Mouse (Mus musculus) liver, embryonic 13.5 days (tissue): Measurements from ENCODE around the gene Carhsp1. TPM values are rescaled to one million over a fixed set of nuclear protein-coding genes. Genes with fewer than 3 reads are reported as not detected.

Experiments
- ATAC-seq: fragments of 200-750 bp; cut with Nextera tagmentation; 2 replicates; pipeline ENCODE4 v1.8.0; 2017; ENCODE audit warnings: low read depth, mild to moderate bottlenecking, moderate number of reproducible peaks, moderate library complexity
- DNase-seq: peaks from one replicate; pipeline ENCODE4 v3.0.0; 2022
- H3K27ac ChIP-seq: fragments of 300-500 bp; sonication (generic); 2 replicates; pipeline ENCODE4 v1.5.1; 2015; ENCODE audit warnings: moderate library complexity, mild to moderate bottlenecking, inconsistent platforms
- H3K27me3 ChIP-seq: fragments of 300-500 bp; sonication (generic); 2 replicates; pipeline ENCODE4 v1.6.1; 2015; ENCODE audit warnings: mild to moderate bottlenecking, inconsistent platforms
- H3K36me3 ChIP-seq: fragments of 300-500 bp; sonication (generic); 2 replicates; pipeline ENCODE4 v1.6.1; 2015; ENCODE audit warnings: mild to moderate bottlenecking, inconsistent platforms
- H3K4me1 ChIP-seq: fragments of 300-500 bp; sonication (generic); replicated peaks from 2 replicates; pipeline ENCODE4 v1.6.1; 2015; ENCODE audit warnings: inconsistent platforms
- H3K4me2 ChIP-seq: fragments of 300-500 bp; sonication (generic); 2 replicates; pipeline ENCODE4 v1.6.1; 2015; ENCODE audit warnings: inconsistent platforms, mild to moderate bottlenecking, moderate library complexity
- H3K4me3 ChIP-seq: fragments of 300-500 bp; sonication (generic); replicated peaks from 2 replicates; pipeline ENCODE4 v1.5.1; 2015; ENCODE audit warnings: mild to moderate bottlenecking, inconsistent platforms
- H3K9ac ChIP-seq: fragments of 300-500 bp; sonication (generic); 2 replicates; pipeline ENCODE4 v1.6.1; 2015; ENCODE audit warnings: mild to moderate bottlenecking, inconsistent platforms
- H3K9me3 ChIP-seq: fragments of 300-500 bp; sonication (generic); replicated peaks from 2 replicates; pipeline ENCODE4 v1.6.1; 2016; ENCODE audit warnings: inconsistent platforms
- WGBS: fragments of 180-500 bp; shearing (Covaris S2); methylation state at CpG from one replicate; pipeline ENCODE4 v1.1.7; 2015; ENCODE audit not compliant: insufficient replicate concordance; 5-methylcytosine and 5-hydroxymethylcytosine counted together
- polyA plus RNA-seq: library from polyadenylated mRNA; unstranded; fragments of >200 nt; fragmentation: Nextera tagmentation; extraction: Ambion mirVana; gene quantifications from 2 replicates; pipeline ENCODE4 v1.2.1, GENCODE M21; 2015

Gene Carhsp1
- polyA plus RNA-seq, 1 experiment from 2014 or later, result 62.4 TPM

- Histone ChIP-seq H3K9ac (peak overlapping the region; percentile 81), H3K27me3 (no peaks in the 10 kb centered on the region), H3K27ac (peak overlapping the region; percentile 99), H3K36me3 (peaks cover 87% of the 10 kb centered on the region), H3K4me1 (peaks cover 78% of the 10 kb centered on the region), H3K4me3 (0 out of 2 replicates have a peak overlapping the region, but pooled peaks have one; percentile 32), H3K4me2 (peak overlapping the region; percentile 74), H3K9me3 (no peaks in the 10 kb centered on the region)
- no peak for DNase-seq
- no peak for ATAC-seq
Measured at GRCm38 (mm10) chr16:8687559-8688112, 15.7 kb upstream of the Carhsp1 start.

- DNase-seq, result peak; percentile 91
- Histone ChIP-seq H3K27ac (peak overlapping the region; percentile 99), H3K36me3 (peaks cover 81% of the 10 kb centered on the region), H3K9ac (peak overlapping the region; percentile 81), H3K4me3 (peak overlapping the region; percentile 50), H3K4me1 (peaks cover 76% of the 10 kb centered on the region), H3K4me2 (peak overlapping the region; percentile 74), H3K27me3 (no peaks in the 10 kb centered on the region), H3K9me3 (no peaks in the 10 kb centered on the region)
- WGBS, result 23% methylated on average over 11 of the region's 11 CpGs
- peak; percentile 98 for ATAC-seq
Measured at GRCm38 (mm10) chr16:8686871-8687535, 15.0 kb upstream of the Carhsp1 start.

- DNase-seq (peak; percentile 81), ATAC-seq (peak; percentile 38)
- Histone ChIP-seq H3K9me3 (no peaks in the 10 kb centered on the region), H3K27me3 (no peaks in the 10 kb centered on the region), H3K4me1 (peaks cover 70% of the 10 kb centered on the region), H3K4me2 (peak overlapping the region; percentile 74), H3K9ac (peak overlapping the region; percentile 81), H3K27ac (peak overlapping the region; percentile 99), H3K4me3 (peak overlapping the region; percentile 50), H3K36me3 (peaks cover 74% of the 10 kb centered on the region)
- 22% methylated on average over 7 of the region's 7 CpGs for WGBS
Measured at GRCm38 (mm10) chr16:8686121-8686870, 14.3 kb upstream of the Carhsp1 start.

- Histone ChIP-seq H3K9ac (peak overlapping the region; percentile 81), H3K4me3 (no peak overlapping the region), H3K36me3 (peaks cover 62% of the 10 kb centered on the region), H3K4me2 (no peak overlapping the region), H3K9me3 (no peaks in the 10 kb centered on the region), H3K27ac (peak overlapping the region; percentile 99), H3K27me3 (no peaks in the 10 kb centered on the region), H3K4me1 (peaks cover 71% of the 10 kb centered on the region)
- 73% methylated on average over 4 of the region's 4 CpGs for WGBS
- ATAC-seq, result no peak
- no peak for DNase-seq
Measured at GRCm38 (mm10) chr16:8685087-8685486, 13.1 kb upstream of the Carhsp1 start.

GRCm38 (mm10) chr16:8680470-8680869 is 8.5 kb upstream of the Carhsp1 start, which contains the start of gene Gm5767:
Gene Gm5767, plus strand, starts transcription at chr16:8680770.
- peaks cover 71% of the 10 kb centered on the region for H3K4me1 ChIP-seq
- ATAC-seq (no peak), DNase-seq (no peak)
- no peaks in the 10 kb centered on the region for H3K27me3 ChIP-seq
- H3K9ac ChIP-seq, result peak within 1 kb of the TSS; percentile 14; the same call in 1 of the 2 replicates
- no peak within 1 kb of the TSS for H3K4me2 ChIP-seq
- H3K27ac ChIP-seq, result peak within 1 kb of the TSS; percentile 97
- H3K9me3 ChIP-seq, result no peaks in the 10 kb centered on the region
- WGBS, result 76% methylated on average over 5 of the region's 5 CpGs
- peaks cover 26% of the 10 kb centered on the region for H3K36me3 ChIP-seq
- H3K4me3 ChIP-seq, result no peak within 1 kb of the TSS

- Histone ChIP-seq H3K27me3 (no peaks in the 10 kb centered on the region), H3K9me3 (no peaks in the 10 kb centered on the region), H3K27ac (peak overlapping the region; percentile 97), H3K4me2 (no peak overlapping the region), H3K4me3 (no peak overlapping the region), H3K9ac (no peak overlapping the region), H3K36me3 (peaks cover 19% of the 10 kb centered on the region), H3K4me1 (peaks cover 71% of the 10 kb centered on the region)
- ATAC-seq, result no peak
- 55% methylated on average over 3 of the region's 3 CpGs for WGBS
- no peak for DNase-seq
Measured at GRCm38 (mm10) chr16:8679780-8680179, 7.8 kb upstream of the Carhsp1 start.

GRCm38 (mm10) chr16:8678676-8679075 is 6.7 kb upstream of the Carhsp1 start:
- ATAC-seq (peak; percentile 49), DNase-seq (peak; percentile 46)
- Histone ChIP-seq H3K4me2 (peak overlapping the region; percentile 39), H3K4me3 (no peak overlapping the region), H3K27me3 (no peaks in the 10 kb centered on the region), H3K27ac (peak overlapping the region; percentile 97), H3K36me3 (peaks cover 8% of the 10 kb centered on the region), H3K9me3 (no peaks in the 10 kb centered on the region), H3K9ac (peak overlapping the region; percentile 58), H3K4me1 (peaks cover 74% of the 10 kb centered on the region)
- WGBS, result 40% methylated on average over 4 of the region's 4 CpGs

GRCm38 (mm10) chr16:8678035-8678434 is 6.1 kb upstream of the Carhsp1 start:
- Histone ChIP-seq H3K27me3 (no peaks in the 10 kb centered on the region), H3K9me3 (no peaks in the 10 kb centered on the region), H3K9ac (peak overlapping the region; percentile 58), H3K4me1 (peaks cover 81% of the 10 kb centered on the region), H3K36me3 (peaks cover 2% of the 10 kb centered on the region; the same call in 1 of the 2 replicates), H3K4me3 (no peak overlapping the region), H3K27ac (peak overlapping the region; percentile 97), H3K4me2 (peak overlapping the region; percentile 39)
- WGBS, result 62% methylated on average over 5 of the region's 5 CpGs
- DNase-seq, result peak; percentile 35
- no peak; the same call in 1 of the 2 replicates for ATAC-seq

GRCm38 (mm10) chr16:8676800-8677199 is 4.8 kb upstream of the Carhsp1 start:
- Histone ChIP-seq H3K9ac (peak overlapping the region; percentile 73), H3K4me3 (peak overlapping the region; percentile 36), H3K27ac (peak overlapping the region; percentile 97), H3K27me3 (no peaks in the 10 kb centered on the region), H3K4me1 (peaks cover 88% of the 10 kb centered on the region), H3K9me3 (no peaks in the 10 kb centered on the region), H3K4me2 (peak overlapping the region; percentile 70), H3K36me3 (no peaks in the 10 kb centered on the region)
- no peak for ATAC-seq
- DNase-seq, result peak; percentile 55
- WGBS, result 49% methylated on average over 4 of the region's 4 CpGs

GRCm38 (mm10) chr16:8676228-8676627 is 4.3 kb upstream of the Carhsp1 start:
- Histone ChIP-seq H3K27me3 (no peaks in the 10 kb centered on the region), H3K4me2 (peak overlapping the region; percentile 70), H3K9me3 (no peaks in the 10 kb centered on the region), H3K9ac (peak overlapping the region; percentile 73), H3K36me3 (no peaks in the 10 kb centered on the region), H3K4me3 (peak overlapping the region; percentile 36), H3K27ac (peak overlapping the region; percentile 97), H3K4me1 (peaks cover 88% of the 10 kb centered on the region)
- 9% methylated on average over 2 of the region's 2 CpGs for WGBS
- ATAC-seq, result peak; percentile 65
- peak; percentile 71 for DNase-seq

GRCm38 (mm10) chr16:8675559-8675958 is 3.6 kb upstream of the Carhsp1 start:
- WGBS, result 36% methylated on average over 8 of the region's 8 CpGs
- H3K27ac ChIP-seq, result peak overlapping the region; percentile 97
- DNase-seq, result peak; percentile 51

More at GRCm38 (mm10) chr16:8675559-8675958, 3.6 kb upstream of the Carhsp1 start:
- Histone ChIP-seq H3K9me3 (no peaks in the 10 kb centered on the region), H3K4me2 (peak overlapping the region; percentile 70), H3K27me3 (no peaks in the 10 kb centered on the region), H3K4me1 (peaks cover 90% of the 10 kb centered on the region), H3K9ac (peak overlapping the region; percentile 73), H3K36me3 (no peaks in the 10 kb centered on the region), H3K4me3 (peak overlapping the region; percentile 36; the same call in 1 of the 2 replicates)
- ATAC-seq, result peak; percentile 44
